Mouse (Mus musculus): Measurements from ENCODE around the gene Nhlrc4.

Gene Nhlrc4

DNA sequence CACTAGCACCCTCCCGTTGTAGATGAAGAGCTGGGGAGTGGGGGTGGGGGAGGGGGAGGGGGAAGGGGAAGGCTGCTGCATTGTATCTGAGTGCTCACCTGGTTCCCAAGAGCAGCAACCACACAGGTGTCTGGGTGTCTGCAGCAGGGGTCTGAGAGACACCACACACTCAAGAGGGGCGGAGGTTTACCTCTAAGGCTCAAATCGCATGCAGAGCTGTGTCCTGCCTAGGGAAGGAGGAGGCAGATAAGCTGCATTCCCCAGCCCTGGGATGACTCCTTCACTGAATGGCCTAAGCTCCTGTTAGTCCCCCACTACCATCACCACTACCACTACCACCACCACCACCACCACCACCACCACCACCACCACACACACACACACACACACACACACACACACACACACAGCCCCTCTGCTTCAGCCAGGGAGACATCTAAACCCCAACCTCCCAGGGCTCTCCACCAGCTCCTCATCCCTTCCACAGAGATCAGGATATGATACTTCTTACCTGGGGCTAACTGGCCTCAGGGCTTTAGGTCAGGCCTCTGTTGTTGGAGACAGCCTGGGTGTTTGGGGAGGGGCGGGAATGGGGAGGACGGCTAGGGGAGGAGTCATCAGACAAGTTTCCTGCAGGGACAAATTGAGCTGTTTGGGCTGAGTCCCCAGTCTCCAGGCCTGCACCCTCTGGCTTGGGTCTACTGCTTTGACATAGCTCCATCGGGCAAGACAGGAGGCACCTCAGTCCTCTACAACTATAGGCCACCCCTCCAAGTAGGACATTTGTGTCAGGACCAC, at the start of gene Nhlrc4, which contains the start of gene Pigq:
Gene Nhlrc4 (minus strand): TSS at position 596 of the 798 bp plus-strand sequence.
Gene Pigq (minus strand): TSS at position 571 of the 798 bp plus-strand sequence.
- DNase-seq = no peak

DNA sequence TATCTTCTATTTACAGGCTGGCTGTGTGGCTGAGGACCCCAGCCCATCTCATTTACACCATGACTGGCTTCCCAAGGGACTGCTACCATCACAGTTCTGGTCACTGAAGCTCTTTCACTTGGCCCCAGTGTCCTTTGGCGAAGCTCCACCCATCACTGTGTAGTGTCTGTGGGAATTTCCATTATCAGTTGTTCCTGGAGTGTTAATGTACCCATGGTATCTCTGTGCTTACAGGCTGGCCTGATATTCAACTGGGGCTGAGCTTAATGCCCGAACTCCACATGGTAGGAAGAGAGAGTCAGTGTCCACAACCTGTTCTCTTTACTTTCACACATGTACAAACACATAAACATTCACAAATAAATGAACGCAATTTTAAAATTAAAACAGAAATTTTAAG, 48.7 kb upstream of the Nhlrc4 start:
- DNase-seq = no peak

DNA sequence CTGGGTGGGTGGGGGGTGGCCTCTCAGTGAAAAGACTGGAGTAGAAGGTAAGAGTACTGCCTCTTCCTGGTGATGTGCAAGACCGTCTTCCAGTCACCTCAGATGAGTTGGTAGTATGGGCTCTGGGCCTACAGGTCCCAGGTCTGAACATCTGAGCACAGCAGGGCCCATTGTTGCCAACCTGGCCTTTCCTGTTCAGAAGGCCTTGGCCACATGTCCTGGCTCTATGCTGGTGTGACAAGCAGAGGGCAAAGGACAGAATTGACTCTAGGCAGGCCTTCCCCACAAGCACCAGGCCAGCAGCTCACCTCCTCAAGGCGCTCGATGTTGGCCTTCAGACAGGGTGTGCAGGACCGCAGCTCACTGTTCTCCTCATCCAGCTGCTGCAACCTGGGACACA, 47.5 kb upstream of the Nhlrc4 start:
- no peak for DNase-seq

DNA sequence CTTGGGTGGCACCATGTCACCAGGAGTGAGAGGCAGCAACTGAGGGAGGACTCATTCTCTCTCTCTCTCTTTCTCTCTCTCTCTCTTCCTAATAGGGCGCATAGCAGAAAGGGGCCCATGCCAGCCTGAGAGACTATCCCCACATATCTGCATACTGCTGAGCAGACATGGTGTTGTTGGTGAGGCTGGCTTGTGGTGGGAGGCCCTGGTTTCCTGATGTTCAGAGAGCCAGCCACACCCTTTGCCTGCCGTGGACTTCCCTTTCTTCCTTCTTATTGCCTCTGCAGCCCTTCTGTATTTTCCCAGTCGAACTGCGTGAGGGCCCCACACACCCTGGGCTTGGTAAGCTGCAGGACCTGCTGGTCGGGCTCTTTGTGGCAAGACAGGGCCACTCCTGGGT, 45.6 kb upstream of the Nhlrc4 start:
- DNase-seq = no peak

DNA sequence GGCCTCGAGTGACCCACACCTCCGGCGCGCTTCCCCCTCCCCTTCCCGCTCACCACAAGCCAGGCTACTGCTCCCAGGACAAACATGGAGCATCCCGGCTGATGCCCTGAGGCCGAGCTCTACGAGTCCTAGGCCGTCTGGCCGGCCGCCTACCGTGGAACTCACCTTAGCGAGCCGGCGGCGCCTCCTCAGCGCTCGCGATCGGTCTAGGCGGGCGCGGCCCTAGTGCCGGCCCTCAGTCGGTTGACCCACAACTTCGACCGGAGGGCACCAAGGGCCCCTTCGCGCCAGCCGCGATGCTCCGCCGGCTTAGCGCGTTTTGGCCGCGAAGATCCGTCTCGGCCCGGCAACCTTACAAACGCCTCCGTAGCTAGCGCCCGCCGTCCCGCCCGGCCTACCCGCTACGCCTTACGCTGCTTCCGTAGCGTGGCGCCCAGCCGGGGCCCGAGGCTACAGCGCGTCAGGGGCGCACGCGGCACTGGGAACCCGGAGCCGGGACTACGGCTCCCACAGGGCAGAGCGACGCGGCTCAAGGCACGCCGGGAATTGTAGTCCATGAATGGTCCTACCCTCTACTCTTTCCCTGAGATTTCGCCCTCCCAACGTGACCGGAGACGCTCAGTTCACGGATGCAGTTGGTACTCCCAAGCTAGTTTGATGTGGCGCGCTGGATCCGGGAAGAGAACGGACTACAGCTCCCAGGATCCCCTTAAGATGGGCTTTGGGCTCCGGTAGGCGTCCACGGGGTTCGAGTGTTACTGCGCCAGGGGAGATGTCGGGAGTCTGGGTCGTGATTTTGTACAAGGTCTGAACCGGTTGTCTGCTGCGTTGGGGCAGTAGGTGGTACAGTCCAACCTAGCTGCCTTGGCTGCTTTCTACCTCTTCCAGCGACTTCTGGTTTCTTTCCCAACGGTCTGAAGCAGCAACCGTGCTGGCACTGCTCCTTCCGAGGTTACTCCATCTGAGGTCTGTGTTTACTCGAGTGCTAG, 40.8 kb upstream of the Nhlrc4 start, which contains the start of gene Capn15:
Gene Capn15 (minus strand): TSS at position 491 of the 989 bp plus-strand sequence.
- DNase-seq = peak; percentile 98

DNA sequence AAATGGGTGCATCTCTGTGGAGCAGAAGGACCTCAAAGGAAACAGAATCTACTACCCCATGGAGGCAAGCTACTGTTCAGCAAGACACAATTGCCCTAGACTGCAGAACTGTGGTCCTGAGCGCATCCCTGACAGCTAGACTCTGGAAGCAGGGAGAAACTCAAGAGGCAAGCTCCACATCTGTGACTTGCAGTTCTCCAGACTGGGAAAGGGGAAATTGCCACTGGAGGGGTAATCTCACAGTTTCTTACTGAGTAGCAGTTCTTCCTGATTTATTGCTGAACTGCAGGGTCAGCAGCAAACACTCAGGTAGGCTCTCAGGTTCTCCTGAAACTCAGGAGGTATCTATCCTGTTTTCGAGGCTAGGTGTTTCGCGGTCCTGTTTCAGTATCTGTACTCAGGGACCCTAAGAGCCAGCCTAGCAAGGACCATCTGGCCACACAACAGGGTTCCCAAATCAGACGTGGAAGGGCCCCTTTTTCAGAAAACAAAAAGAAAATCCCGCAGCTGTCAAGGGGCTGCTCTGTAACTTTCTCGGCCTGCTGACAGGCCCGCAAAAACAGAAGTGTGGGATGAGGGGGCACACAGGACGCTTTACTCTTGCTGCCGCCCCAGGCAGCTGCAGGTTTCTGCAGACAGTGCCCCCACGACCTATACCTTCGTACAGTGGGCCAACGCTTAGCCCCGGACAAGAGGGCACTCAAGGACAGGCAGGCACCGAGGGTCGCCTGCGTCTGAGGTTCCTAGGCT, 40.0 kb upstream of the Nhlrc4 start:
- DNase-seq = no peak

DNA sequence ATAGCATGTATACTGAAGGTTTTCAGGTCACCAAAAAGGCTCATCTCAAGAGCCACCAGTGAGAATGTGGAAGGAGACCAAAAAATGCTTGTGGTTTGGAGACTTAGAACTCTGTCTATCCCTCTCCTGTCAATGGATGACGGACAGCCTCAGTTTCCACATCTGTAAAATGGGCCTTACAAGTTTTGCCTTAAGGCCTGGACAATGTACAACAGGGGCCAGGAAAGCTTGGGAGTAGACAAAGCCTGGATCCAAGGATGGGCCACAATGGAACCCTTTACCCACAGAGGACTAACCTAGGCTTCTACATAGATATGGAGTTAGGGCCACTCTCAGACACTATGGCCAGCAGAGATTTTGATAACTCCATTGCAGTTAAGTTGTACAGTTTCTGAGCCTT, 39.3 kb upstream of the Nhlrc4 start:
- DNase-seq = no peak

DNA sequence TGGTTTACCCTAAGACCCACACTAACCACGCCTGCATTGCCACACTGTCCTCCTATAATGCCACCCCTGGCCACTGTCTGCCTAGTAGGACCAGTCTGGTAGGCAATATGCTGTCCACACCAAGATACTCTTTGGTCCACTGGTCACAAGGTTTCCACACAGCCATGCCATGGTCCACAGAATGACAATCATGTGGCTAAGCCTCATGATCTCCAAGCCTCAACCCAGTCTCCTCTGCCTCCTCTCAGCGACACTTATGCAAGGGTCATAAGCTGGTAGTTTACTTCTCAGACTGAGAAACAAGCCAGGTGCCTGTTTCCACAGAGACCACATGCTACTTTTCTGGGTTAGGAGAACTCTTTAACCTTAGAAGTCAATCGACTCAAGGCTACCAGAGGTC, 38.2 kb upstream of the Nhlrc4 start:
- no peak for DNase-seq

DNA sequence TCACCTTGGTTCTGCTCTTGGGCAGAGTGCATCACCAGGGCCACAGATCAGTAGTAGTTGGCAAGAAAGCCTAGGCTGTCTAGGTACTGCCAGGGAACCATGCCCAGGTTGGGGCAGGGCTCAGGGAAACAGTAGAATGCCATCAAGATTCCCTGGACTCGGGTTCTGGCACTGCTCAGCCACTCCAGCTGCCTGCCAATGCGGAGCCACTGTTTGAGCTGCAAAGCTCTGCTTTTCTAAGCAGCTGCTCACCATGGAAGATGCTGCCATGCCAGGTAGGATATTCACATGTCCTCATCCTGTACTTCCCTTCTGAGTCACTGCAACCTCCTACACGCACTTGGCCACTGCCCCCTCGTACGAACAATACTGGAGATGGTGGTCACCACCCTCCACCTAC, 36.1 kb upstream of the Nhlrc4 start:
- DNase-seq = peak; percentile 51

DNA sequence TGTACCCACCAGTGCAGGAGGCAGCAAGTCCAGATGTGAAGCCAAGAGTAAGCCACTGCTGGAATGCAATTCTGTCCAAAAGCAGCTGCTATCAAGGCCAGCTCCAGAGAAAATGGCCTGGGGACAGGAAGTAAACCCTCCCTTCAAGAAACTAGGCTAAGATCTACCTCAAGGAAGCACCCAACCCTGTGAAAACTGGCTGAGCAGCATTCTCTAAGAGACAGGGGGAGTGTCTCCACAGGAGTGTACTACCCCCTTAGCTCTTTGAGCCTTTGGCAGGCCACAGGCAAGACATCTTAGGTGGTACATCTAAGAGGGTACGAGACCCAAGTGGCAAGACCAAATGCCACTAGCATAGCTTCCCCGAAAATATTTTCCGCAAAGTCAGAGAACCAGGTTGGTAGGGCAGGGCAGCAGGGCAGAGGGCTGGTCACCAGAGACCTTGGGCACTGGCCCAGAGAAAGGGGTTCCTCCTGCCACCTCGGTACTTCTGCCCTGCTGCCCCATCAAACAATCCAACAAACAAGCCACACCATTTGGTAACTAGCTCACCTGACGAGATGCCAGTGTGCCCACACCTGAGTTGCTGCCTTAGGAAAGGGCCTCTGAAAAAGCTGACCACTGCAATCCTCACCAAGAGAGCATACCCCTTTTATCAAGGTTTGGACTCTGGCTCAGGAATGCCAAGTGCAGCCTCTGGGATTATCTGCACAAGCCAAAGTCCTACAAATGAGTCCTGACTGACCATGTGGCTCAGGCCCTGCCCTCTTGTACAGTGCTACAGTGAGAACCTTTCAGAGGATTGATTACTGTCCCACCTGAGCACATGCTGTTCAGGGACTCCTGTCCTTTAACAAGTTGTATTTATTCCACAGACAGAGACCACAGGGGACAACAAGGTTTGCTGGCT, 35.3 kb upstream of the Nhlrc4 start:
- DNase-seq = no peak

DNA sequence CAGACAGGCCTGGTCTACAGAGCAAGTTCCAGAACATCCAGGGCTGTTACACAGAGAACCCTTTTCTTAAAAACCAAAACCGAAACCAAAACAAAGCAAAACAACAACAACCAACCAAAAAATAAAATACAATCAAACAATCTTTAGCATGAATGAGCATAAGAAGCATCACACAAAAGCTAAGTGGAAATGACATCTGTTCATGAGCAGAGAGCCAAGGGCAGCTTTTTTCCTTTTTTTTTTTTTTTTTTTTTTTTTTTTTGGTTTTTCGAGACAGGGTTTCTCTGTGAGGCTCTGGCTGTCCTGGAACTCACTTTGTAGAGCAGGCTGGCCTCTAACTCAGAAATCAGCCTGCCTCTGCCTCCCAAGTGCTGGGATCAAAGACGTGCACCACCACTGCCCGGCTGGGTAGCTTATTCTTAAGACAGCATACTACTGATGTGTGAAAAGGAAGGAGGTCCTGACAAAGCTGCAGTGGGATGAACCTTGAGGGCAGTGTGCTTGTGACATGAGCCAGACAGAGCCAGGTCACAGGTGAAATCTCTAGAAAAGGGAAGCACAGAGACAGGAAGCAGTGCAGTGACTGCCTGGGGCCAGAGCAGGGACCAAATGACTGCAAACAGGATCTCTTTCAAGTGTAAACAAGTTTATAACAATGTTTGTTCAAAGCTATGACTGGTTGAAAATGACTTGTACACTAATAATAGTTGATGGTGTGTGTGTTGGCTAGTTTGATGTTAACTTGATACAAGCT, 26.4 kb upstream of the Nhlrc4 start:
- DNase-seq = no peak

DNA sequence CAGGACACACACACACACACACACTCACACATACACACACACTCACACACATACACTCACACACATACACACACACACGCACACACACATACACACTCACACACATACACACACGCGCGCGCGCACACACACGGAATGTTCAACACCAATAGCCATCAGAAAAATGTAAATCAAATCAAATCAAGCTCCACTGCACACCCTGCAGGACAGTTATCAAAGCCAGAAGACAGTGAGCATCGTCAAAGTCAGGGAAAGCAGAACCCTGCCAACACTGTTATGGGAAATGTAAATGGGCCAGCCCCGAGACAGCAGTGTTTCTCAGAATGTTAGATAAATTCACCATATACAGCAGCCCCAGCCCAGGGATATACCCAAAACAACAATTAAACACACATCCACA, 25.7 kb upstream of the Nhlrc4 start:
- no peak for DNase-seq

DNA sequence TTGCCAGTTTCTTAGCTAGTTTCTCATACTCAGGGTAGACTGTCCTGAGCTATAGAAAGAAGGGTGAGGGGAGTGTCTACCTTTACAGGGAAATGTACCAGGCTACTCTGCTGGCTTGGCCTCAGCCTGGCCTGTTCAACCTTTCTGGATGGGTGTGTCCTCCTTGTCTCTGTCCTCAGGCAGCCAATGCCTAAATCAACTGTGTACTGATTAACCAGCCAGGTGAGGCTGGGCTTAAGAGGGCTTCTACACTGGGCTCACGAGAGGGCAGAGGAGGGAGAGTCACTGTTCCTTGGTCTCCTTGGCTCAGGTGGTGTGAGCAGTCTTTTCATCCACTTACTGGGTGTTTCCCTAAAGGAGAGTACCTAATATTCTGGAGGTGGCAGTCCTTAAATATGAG, 23.4 kb upstream of the Nhlrc4 start:
- no peak for DNase-seq

DNA sequence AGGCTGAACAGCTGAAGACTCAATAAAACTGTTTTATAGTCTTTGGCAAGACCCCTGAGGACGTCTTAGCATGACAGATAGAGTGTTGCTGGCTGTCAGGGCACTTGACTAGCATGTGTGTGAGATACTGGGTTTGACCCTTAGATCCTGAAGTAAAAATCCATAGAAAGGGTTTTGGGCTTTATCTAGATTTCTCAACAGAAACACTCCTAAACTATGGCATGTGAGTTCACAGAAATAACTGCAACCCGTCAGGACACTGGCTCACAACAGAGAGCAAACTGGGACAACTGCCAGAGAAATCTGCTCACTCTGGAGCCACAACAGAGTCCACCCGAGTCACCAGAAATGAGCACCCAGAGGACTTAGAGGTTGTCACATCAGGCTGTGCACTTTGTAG, 22.9 kb upstream of the Nhlrc4 start:
- no peak for DNase-seq

DNA sequence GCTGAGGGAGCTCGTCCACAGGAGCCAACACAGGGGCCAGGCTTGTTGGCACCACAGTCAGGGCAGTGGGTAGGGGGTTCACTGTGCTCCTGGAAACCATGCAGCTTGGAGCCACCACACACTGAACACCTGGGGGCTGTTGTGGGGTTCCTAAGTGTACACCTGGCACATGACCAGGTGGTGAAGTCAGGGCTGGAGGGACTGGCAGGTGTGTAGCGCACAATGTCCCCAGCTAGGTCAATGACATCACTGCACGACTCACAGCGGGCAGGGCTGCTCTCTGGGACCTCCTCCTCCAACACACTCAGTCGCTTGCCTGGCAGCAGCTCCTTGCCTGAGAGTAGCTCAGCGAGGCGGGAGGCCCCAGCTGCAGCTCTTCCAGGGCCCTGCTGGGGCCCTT, 19.5 kb upstream of the Nhlrc4 start:
- no peak for DNase-seq

DNA sequence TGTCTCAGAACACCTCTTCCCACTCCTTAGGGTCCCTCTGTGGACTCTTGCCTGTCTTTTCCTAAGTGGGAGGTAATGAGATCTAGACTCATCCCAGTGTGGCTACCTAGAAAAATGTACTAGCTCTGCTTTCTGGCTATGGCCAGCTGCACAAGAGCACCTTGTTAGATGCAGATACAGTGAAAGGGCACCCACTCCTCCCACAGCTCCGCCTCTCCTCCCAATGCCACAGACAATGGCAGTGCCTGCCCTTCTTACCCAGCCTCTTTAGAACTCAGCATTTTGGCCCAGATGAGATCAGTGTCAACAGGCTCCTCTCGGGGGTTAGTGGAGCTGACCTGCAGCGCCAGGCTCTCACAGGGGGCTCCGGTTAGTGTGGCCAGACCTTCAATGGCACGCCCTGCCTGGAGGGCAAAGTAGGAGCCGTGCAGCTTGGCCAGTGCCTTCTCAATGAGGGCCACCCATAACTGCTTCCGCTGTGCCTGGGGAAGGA, 17.7 kb upstream of the Nhlrc4 start:
- no peak for DNase-seq

DNA sequence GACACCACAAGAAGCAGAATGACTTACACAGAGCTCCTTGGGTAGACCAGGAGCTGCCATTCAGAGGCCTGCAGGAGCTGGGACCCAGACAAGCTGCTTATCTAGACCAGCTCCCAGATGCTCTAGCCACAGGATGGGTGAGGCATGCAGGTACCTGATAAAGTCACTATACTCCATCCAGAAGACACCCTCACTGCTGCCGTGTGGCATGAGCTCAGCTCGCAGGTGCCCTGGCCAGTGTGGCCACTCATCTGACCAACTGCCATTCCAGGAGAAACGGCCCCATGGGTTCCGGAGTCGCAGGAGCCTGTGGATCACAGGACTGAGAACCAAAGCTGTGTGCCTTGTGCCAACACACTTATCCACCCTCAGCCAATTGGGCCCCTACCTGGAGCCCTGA, 16.8 kb upstream of the Nhlrc4 start:
- DNase-seq = no peak

DNA sequence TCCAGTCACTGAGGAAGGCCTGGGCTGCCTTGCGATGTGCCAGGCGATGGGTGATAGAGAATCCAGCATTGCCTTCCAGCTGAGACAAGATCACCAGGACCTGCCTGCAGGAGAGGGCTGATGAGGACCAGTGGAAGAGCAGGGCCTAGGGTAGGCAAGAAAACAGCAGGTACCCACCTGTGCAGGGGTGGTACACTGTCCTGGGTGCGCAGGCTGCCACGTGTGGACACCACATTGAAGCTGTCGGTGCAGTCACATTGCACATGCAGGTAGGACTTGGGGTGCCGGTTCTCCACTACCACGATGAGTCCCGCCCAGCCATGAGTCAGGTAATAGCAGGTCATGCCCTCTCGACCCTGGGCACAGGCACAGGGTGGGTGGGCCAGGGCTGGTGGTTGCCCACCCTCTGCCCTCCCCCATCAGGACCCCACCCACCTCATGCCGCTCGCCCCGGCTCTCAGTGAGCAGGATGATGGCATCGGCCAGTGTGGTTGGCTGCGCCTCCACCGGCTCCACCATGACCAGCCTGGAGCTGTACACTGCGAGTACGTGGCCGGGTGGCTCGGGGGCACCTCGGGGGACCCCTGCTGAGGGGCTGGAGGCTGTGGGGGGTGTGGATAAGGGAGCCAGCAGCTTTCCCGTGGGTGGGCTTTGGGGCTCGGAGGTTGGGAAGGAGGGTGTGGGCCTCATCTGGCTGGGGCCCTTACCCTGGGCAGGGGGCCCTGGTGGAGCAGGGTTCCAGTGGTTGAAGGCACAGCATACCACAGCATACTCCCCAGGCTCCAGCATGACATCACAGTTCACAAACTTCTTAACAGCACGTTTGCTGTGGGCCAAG, 15.1 kb upstream of the Nhlrc4 start:
- DNase-seq = no peak

DNA sequence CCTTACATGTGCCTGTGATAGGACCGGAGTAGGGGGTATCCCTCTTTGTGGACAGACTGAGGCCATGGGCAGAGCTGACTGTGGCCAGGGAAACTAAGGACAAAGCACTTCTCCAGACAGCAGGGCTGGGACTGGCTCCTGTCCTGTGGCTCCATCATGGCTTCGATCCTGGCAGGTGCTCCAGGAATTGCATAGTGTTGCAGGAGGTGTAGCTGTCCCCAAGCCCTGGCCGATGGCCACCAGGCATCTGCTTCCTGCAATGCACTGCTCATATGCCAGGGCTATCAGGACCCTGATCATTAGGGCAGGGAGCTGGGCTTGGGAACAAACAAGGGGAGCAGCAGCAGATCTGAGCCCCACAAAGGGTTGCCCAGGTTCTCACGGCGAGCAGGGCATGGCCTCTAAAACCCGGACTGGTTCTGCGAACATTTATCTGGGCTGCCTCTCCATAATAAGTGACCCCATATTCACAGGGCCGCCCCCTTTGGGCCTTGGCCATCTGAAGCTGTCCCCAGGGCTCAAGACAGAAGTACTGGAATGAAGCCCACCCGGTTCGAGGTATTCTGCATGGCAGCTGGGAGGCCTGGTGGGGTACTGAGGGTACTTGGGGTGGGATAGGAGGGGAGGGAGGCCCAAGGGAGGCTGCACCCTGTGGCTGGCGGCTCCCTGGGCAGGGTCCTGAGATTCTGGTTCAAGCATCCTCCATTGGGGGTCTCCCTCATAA, 14.2 kb upstream of the Nhlrc4 start:
- DNase-seq = no peak

All from right cerebral cortex, adult 18-20 months (tissue).